Mouse (Mus musculus): ENCODE results near the gene Szrd1.
A peak's percentile ranks its signal among the peaks of the same experiment; 100 is the strongest.
"Not testable (repeated sequence)": the region's sequence is repeated elsewhere in the genome, so short reads cannot be mapped to it uniquely, and the experiment has no call there.

Gene Szrd1

DNA sequence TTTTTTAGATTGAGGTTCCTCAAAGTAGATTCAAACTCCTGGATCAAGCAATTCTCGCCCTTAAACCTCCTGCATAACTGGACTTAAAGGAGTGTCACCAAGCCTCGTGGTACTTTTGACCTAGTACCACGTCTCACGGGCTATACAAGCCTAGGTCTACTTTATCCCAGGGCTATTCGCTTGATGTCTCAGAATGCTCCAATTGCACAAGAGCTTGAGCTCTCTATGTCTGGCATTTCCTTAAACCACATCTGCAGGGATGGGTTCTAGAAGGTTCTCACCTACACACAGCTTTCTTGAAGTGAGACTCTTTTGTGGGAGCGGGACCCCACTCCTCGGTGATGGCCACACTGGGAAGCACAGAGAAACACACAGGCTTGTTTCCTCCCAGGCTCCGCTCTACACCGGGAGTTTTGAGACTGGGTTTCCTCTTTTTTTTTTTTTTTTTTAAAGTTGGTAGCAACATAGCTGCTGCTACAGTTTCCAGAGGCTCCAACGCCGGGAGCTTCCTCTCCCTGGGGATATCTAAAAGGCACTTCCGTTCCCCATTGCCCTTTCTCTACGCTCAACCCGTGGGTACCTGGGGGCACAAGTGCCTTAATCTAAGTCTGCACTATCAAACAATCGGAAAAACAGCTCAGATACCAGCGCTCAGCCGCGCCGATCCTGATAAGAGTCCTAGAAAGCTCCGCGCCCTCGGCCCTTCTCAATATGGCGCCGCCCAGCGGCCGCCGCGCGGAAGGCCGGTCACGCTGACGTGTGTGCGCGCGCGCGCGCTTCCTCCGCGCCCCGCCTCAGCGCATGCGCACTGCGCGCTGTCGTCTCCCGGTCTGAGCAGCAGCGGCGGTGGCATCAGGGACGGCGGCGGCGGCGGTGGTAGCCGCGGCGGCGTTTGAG is 7.8 kb upstream of the Szrd1 start, which contains the start of gene Fbxo42:
TSS of gene Fbxo42 (plus strand) at position 802 of the 897 bp plus-strand sequence.
- peak; percentile 89 to 95 for DNase-seq

DNA sequence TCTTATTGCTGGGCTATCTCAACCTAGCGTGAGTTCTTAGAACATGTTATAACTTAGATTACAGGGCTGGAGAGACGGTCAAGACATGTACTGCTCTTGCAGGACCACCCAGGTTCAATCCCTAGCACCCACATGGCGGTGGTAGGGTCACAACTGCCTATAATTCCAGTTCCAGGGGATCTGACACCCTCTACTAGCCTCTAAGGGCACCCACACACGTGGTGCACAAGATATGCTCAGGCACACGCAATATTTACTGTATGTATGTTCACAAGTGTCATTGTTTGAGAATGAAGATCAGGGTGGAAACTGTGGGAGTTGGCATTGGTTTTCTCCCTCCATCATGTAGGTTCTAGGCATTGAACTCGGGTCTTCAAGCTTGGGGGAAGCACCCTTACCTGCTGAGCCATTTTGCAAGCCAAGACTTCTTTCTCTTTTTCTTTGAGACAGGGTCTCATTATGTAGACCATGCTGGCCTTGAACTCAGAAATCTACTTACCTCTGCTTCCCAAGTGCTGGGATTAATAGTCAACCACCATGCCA is 7.0 kb upstream of the Szrd1 start:
- no peak for DNase-seq

DNA sequence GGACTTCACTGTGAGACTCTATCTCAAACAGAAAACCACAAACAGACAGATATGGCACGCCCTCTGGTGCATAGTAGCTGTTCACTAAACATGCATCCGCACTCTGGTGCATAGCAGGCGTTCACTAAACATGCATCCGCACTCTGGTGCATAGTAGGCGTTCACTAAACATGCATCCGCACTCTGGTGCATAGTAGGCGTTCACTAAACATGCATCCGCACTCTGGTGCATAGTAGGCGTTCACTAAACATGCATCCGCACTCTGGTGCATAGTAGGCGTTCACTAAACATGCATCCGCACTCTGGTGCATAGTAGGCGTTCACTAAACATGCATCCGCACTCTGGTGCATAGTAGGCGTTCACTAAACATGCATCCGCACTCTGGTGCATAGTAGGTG is 5.5 kb upstream of the Szrd1 start:
- not testable (repeated sequence) for DNase-seq

DNA sequence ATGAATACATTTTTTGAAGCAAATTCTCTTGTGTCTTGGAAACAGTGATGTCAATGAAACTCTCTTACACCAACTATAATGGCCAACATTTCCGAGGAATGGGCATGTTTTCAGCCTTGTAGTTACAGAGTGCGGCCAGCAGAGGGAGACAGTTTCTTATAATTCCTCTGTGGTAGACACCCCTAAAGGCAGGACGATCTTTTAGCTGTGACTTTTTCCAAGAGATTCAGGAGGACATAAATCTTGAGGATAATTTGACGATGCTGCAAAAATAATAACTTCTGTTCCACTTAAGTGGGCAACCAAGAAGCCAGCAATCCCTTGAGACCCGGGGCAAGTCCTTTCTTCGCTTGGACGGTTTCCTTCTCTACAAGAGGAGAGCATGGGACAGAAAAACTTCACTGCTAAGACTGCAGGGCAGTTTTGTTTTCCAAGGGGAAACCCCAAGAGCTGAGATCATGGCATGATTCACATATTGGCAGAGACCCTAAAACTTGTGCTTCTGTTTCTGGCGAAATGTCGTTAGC is 2.8 kb upstream of the Szrd1 start:
- peak; percentile 44 to 75 for DNase-seq

DNA sequence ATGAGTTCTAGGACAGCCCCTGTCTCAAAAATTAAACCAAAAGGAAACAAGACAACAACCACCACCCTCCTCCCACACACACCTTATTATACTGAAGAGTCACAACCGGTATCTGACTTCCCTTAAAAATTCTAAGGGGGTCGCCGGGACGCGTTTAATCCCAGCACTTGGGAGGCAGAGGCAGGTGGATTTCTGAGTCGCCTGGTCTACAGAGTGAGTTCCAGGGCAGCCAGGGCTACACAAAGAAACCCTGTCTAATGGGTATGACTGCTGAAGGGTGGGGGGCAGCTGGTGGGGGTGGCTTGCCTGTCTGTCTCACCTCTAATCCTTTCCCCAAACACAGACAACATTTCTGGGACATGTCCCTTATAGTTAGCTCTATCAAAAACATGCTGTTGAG is 1.4 kb upstream of the Szrd1 start:
- DNase-seq = no peak

DNA sequence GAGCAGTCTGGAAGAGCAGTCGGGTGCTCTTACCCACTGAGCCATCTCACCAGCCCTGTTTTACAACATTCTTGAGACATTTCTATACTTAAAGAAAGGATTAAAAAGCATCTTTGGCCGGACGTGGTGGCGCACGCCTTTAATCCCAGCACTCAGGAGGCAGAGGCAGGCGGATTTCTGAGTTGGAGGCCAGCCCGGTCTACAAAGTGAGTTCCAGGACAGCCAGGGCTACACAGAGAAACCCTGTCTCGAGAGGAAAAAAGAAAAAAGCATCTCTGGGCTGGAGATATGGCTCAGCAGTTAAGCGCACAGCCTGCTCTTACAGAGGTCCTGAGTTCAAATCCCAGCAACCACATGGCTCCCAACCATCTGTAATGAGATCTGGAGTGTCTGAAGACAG is 779 bp upstream of the Szrd1 start:
- not testable (repeated sequence) for DNase-seq

DNA sequence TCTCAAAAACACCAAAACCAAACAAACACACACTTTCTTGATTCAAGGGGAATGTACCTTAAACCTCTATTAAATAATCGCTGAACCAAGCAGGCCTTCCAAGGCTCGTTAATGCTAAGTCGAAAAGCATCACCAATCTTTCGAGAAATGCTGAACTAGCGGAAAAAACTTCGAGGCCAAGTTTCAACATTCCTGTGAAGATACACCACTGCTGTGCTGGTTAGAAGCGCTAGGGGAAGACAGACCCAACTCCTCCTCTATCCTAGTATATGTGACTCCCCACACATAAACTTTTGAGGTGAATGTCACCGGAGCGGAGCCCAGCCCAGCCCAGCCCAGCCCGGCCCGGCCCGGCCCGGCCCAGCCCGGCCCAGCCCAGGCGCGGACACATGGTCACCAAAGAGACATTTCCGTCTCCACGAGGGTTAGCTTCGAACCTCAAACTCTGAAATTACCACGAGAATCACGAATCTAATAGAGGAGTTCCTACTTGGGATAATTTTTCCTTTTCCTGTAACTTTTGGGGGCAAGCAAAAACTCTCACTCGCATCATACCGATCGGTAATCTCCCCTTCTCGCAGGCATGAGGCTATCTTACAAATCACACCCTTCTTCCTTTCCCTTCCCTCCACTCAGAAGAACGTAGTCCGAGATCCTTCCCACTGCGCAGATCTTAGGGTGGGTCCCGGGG is 1.0 kb downstream of the Szrd1 start:
- no peak for DNase-seq

DNA sequence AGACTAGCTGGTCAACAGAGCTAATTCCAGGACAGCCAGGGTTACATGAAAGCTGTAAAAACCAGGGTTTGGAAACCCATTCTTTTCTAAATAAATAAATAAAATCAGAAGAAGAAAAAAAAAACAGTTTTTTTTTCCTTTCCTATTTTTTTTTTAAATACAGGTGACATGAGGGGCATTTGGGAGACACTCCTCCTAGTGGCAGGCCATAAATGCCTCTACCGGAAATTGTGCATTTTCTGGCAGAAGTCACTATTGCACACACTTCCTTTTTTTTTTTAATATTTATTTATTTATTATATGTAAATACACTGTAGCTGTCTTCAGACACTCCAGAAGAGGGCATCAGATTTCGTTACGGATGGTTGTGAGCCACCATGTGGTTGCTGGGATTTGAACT is 1.8 kb downstream of the Szrd1 start:
- DNase-seq = not testable (repeated sequence)

DNA sequence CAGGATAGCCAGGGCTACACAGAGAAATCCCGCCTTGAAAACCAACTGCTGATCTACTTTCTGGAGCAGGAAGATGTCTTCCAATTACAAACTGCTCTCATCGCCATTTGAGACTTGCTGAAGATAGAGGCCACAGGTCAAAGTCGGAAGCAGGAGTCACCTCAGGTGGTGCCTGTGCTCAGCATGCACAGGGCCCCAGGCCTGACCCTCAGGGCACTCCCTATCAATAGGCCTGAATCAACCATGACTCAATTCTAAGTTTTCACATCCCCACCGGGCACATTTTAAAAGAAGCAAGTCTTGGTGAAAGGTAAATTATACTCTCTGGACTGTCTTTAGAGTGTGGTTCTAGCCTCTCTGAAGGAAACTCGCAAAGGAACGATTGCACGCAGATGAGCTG is 3.4 kb downstream of the Szrd1 start:
- no peak for DNase-seq

DNA sequence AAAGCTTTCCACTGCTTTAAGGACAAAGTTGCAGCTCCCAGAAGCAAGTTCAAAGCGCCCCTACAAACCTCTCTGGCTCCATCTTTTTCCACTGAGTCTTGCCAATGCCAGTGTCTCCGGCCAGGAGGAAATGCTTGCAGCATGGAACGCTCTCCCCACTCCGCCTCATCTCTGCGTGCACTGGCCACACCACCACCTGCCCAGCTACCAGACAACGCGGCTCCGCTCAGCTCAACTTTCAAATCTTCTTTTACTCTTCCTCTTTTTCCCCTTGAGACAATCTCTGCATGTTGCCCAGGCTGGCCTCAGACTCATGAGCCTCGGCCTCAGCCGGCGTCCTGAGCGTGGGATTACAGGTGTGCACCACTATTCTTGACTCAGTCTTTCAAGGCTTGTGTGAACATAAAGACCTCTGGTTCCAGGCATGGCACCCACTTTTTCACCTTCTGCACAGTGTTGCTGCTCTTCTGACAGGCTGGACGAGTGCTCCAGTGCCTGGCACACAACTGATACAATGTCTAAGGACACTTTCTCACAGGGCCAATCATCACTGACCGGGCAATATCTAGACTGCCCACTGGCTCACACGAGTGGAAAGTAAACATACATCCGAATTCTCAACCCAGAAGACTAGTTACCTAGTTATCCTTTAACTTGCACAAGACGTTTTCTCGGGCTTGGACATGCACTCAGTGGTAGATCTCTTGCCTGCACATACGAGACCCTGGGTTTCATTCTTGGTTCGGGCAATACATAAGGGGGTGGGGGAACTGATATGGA is 4.6 kb downstream of the Szrd1 start:
- peak; percentile 48 to 58 for DNase-seq

DNA sequence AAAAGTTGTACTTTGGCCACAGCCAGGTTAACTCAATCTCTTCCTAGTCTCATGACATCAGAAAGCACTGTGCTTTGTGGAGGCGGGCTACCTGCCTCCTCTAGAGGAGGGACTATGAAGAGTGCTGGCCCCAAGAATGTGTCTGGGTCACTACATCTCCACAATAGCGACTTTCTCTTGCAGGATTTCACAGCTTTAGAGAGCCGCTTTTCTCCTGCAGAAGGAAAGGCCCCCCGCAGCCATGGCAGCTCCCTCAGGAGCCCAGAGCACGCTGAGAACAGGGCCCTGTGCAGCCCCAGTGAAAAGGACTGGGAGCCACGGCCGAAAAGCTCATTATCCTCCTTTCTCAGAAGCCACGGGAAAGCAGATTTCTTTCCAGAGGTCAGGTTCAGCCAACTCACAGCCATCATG is 5.5 kb downstream of the Szrd1 start:
- no peak for DNase-seq

DNA sequence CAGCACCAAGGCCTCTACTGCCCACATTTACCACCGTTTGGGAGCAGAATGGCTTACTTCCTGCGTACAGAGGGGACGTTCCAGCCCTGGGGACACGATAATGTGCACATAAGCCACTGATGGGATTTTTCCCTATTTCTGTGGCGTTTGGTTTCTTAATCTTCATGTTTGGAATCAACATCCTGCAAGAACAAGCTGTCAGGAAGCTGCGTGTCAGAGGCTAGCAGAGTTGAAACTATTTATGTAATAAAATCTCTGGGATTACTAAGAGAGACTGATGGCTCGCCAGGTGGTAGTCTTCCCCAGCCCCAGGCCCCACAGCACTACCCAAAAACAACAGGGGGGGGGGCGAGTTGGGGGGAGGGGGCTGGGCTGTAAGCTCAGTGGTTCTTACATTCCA is 6.3 kb downstream of the Szrd1 start:
- no peak for DNase-seq

DNA sequence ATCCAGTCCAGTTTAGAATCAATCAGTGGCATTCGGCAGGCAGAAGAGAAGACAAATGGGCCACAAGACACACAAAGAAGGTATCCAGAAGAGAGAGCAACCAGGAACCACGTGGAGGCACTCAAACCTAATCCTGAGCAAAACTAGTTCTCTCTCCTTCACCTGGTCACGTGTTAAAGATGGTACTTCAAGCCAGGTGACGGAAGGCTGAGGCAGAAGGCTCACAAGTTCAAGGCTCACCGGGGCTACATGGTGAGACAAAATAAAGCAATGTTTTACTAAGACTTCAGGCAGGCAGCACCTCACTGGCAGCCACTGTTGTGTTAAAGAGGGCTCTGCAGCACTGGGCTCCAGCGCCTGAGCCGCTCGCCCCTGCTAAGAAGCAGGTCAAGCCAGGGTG is 7.4 kb downstream of the Szrd1 start:
- DNase-seq = no peak

DNA sequence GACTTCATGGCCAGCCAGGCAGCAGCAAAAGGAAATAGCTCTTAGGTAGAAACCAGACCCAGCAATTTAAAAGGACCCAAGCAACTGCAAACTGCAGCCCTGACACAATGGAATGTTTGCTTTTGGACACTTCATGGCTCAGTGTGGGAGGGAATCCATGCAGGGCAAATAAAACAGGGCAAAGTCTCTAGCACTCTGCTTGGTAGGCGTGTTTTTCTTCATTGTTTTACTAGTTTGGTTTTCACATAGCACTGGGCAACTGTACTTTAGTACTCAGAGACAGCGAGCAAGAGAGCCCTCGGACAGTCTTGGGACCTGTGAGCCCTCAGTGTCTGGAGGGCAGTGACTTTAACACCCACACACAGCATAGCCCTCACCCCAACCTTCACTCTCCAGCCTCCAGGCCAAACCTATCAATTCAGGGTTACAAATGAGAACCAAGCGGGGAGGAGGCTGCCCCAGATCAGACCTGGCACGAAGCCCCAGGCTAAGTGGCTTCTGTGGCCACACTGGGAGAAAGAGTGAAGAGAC is 8.0 kb downstream of the Szrd1 start:
- DNase-seq = no peak

DNA sequence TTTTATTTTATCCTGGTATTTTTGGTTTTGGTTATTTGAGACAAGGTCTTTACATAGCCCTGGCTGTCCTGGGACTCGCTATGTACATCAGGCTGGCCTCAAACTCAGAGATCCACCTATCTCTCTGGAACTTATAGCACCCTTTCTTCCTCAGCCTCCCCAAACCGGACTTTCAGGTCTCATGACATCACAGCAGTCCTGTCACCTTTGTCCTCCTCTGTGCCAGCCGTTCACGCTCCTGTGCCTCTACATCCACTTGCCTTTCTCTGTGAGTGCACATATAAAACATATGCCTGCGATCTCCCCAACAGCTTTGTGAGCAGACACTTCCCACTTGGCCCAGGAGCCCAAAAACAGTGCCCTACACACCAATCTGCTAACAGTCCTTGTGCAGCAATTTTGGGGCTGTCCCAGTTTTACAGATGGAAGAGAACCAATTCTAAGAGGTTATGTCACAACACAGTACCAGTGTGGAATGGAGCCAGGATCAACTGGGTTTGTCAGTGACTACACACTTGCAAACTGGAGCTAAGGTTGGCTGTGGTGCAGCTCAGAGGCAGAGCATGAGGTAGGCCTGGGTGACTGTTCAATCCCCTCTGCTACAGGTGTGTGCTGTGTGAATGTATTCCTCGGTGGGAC is 8.8 kb downstream of the Szrd1 start:
- DNase-seq = no peak

DNA sequence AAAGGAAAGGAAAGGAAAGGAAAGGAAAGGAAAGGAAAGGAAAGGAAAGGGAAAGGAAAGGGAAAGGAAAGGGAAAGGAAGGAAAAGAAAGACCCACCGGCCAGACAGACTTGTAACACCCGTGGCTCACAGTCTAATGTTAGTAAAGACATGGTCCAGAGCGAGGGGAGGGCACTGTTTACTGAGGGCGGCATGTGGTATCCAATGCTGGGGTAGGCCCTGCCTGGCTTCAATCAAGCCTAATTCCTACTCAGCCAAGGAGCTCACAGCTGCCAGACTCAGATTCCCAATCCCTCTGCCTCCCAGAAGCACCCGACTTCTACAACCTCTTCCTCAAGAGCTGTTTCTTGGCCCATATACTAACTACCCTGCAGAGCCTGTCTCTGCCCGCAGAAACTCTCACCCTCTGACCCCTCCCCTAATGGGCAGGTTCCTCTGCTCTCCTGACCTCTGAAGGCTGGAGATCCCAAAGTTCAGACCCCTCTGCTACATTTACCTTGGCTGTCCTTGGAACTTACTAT is 10.3 kb downstream of the Szrd1 start:
- no peak for DNase-seq

DNA sequence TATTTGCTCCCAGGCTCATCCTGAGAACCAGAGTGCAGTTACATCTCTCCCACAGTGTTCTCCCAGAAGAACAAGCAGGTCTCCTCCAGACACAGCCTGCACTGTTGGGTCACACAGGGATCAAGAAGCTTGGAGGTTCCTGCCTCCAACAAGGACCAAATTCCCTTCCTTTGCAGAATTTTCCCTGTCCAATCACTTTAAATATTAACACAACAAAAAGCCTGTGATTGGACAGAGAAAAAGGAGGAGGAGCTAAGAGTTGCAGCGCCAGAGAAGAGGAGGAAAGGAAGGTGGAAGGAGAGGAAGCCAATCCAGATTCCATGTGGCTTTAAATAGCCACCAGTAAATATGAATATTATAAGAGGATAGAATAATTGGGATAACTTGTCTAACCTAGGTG is 16.5 kb downstream of the Szrd1 start:
- DNase-seq = no peak

DNA sequence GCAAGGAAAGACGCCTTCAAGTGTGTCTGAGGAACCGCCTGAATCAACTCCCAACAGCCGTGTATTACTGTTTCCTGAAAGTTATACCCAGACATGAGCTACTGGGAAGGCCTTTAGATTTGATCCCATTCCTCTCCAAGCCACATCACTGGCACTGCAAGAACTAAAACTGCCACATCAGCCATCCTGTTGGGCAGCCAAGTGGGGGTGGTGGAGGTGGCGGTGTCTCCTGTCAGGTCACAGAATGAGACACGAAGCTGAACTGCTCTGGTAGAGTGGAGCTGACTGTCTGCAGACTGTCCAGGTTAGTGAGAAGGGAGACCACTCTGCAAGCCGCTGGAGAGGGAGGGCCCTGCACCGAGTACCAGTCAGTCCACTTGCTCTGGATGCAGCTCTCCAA is 16.9 kb downstream of the Szrd1 start:
- no peak for DNase-seq

DNA sequence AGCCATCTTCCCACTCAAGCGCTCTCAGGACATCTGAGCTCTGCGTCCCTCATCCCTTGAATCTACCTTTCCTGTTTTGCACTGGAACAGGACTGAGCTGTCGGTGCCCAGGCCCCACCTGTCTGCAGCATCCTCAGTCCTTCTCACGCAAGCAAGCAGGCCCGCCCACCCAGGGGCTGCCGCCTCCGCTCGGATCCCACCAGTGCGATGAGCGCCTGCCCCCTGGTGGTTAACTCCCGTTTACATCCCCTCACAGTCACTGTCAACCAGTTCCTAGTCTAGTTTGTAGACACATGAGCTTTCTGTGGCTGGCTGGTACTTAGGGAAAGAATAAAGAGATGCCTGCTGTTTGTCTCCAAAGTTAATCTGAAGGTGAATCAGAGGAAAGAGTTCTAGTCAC is 18.9 kb downstream of the Szrd1 start:
- DNase-seq = peak in 1 of 2 experiments; percentile 32

DNA sequence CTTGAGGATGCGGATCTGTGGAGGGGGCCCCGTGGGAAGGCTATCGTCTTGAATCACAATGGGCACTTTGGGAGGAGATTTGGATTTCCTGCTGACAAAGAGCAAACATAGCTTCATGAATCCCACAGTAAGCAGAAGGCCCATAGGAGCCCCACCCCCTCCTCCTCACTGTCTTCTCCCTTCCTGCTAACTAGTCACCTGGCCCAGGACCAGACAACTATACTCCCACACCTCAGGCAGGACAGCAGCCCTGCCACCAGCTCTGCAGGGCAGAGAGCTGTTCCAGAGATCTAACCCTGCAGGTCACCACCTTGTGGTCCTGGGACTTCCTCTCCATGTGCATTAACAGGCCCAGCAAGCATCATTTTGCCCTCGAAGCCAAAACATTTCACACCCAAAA is 20.9 kb downstream of the Szrd1 start:
- no peak for DNase-seq

DNA sequence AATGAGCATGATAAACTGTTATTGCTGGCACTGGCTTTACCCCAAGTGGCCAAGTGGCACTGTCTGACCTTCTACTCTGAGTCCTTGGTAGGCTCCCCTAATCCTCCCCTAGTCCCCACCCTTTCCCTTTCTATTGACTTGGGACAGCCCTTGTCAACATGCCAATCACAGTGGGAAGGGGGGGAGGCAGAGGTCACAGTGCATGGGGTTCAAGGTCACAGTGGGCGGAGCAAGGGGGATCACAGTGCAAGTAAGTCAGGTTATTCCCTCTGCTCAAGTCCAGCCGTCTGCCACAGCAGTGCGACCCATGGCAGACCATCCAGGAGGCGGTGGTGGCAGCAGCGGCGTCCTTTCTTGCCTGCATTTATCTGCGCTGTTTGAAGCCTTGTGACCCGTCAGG is 24.2 kb downstream of the Szrd1 start:
- no peak for DNase-seq

DNA sequence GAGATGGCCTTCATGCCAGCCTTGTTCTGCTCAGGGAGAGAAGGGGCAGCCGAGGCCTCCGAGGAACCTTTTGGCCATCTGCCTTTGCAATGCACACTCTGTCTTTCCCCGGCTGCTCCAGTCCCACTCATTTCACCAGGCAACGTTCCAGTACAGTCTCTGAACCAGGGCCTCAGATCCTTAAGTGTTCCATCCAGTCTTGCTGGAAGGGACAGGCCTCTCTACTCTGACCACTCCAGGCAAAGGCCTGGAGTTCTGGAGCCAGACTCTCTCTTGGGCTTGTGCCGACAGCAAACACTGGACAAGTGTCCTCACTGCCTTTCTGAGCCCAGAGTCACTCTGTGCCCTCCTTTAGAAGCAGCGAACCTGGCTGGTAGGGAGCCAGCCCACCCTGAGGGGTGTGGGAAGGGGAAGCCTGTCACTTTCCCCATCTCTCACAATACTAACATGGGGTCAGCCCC is 25.0 kb downstream of the Szrd1 start:
- DNase-seq = no peak

Data from spleen, adult 18-20 months (tissue).